Mouse (Mus musculus): ENCODE measurements around the gene 1700028P14Rik.
A peak's percentile ranks its signal among the peaks of the same experiment; 100 is the strongest.
"Not testable (repeated sequence)": the region's sequence is repeated elsewhere in the genome, so short reads cannot be mapped to it uniquely, and the experiment has no call there.

1700028P14Rik gene

DNA sequence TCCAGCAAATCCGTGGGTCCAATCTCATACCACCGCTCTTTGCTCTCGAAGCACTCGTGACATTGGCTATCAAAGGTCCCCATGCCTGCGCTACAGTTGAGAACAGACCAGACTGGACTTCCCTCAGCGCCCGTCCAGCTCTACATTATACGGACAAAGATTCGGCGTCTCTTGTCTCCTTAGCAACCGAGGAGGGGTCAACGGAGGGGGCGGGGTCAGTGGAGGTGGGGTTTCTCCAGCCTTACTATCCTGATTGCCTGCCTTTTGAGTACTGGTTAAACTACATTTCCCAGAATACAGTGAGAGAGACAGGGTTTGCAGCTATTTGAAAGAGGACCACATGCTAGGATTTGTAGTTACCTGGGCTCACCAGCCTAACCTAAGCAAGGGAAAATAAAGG is at the start of gene 1700028P14Rik:
Gene 1700028P14Rik, minus strand, starts transcription at position 169 of the 400 bp plus-strand sequence.
- no peak for DNase-seq (ENCODE audit: low spot score)

DNA sequence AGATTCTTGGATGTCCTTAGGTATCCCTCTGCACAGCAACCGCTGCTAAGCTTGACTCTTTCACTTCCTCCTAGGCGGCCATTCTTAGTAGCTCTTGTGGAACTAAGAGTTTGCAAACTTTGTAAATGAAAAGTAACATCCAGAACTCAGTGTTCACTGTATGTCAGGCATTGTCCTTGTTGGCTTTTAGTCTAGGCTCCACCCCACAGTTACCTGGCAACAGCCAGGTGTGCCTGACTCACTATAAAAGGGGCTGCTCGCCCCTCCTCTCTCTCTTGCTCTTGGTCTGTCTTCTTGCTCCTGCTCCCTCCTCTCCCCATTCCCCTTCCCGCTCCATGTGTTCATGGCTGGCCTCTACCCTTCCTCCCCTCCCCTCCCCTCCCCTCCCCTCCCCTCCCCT is 46.5 kb upstream of the 1700028P14Rik start:
- DNase-seq (ENCODE audit: low spot score): no peak

DNA sequence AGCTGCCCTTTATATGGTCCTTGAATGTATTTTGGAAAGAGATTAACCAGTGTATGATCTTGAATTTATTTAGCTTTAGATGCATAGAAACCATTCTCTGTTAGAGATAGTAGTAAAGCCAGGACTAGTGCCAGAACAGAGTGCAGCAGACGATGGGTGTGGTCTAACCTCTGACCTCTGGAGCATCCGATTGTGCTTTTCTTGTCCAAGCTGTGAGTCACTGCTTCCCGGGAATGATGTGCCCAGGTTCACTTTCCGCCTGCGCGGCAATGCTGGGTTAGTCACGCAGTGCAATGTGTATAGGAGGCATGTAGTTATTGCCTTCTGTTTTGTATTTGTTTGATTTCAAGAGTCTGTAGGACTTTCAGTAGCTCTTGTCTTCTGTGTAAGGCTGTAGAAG is 45.8 kb upstream of the 1700028P14Rik start:
- no peak for DNase-seq (ENCODE audit: low spot score)

DNA sequence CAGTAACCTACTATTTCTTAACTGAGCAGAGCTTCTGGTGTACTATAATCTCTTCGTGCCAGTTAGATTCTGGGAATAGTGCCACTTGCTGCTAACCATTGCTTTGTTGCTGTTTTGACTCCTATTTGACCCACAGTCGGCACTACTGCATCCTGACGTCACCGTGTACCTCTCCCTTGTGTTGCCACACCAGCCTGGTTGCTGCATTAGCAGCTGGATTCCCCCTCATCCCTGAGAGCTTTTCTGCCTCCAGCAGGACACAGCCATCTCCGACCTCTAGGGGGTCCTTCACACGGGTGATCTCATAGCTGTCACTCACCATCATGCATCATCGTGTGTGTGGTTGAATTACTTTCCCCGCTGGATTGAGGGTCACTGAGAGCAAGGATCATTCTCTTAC is 45.2 kb upstream of the 1700028P14Rik start:
- no peak for DNase-seq (ENCODE audit: low spot score)

DNA sequence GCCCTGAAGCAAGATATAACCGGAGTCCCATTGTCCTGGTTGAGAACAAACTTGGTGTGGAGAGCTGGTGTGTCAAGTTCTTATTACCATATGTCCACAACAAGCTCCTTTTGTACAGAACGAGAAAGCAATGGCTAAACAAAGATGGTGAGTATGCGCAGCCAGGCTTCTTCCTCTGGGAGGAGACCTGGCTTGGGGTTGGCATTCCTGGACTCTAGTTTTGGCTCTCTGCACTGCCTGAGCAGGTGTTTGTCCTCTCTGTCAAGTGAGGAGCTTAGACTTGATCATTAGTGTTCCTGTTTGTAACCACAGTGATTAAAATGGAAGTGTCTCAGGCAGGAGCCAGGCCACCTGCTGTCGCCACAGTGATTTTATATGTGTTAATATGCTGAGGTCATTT is 41.7 kb upstream of the 1700028P14Rik start:
- no peak for DNase-seq (ENCODE audit: low spot score)

DNA sequence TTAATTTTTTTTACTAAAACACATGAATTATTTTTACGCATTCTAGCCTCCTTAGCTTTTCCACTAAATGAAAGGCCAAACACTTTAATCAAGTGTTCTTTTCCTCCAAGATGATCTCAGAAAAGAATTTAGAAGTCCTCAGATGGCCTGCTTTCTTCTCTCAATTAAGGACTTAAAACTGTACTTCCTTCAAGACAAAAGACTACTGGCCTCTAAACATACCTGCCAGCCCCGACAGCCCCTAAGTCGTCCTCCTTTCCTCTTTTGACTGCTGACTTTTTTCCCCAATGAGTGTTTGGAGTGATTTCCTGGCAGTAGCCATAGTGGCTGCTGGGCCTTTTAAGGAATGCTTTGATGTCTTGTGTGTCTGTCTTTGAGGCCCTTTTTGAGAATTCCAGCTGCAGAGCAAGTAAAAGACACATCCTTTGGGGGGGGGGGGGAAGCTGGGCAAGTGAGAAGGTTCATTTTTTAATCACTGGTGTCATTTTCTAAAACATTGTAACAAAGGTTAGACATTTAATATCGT is 35.9 kb upstream of the 1700028P14Rik start:
- no peak for DNase-seq (ENCODE audit: low spot score)

DNA sequence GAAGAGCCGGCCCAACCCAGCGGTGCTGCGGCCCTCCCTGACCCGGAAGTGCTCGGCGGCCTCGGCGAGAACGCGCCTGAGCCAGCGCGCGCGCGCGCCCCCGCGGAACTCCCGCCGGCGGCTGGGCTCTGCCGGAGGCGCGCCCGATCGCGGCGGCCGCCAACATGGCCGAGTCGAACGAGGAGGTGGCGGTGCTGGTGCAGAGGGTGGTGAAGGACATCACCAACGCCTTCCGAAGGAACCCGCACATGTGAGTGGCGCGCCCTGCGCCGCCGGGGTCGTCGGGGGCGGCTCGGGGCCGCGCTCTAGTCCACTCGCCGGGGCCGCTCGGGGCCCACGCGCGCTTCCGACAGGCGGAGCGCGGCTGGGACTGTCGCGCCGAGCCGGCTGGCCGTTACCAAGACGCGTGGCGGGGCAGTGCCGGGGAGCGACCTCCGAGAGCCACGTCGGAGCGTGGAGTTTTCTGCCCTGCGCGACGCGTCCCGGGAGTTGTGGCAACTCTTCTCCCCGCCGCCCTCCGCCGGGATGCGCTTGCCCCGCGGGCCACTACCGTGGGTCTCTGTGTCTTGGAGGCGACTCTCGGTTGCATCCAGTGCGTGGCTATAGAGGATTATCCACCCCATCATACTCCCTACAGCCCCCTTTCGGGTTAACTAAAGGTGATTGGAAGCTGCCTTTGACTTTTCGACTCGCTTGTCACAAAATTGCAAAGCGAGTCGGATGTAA is 34.8 kb upstream of the 1700028P14Rik start, which contains the start of gene Ptar1:
Gene Ptar1, plus strand, starts transcription at position 134 of the 726 bp plus-strand sequence.
- DNase-seq (ENCODE audit: low spot score): peak; percentile 72

DNA sequence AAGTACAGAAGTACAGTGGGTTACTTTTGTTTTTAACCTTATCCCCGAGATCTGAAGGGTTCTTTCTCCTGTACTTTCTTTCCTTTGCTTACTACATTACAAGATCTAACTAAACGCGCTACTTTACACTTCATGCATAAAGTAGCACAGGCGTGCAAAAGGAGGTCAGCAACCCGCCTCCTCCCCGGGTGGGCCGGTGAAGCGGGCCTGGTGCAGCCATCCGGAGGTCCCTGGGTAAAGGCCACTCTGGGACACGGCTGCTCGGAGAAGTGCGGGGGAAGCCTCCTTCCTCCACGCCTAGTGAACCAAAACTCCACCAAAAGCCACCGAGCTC is 34.3 kb upstream of the 1700028P14Rik start:
- DNase-seq (ENCODE audit: low spot score): no peak

DNA sequence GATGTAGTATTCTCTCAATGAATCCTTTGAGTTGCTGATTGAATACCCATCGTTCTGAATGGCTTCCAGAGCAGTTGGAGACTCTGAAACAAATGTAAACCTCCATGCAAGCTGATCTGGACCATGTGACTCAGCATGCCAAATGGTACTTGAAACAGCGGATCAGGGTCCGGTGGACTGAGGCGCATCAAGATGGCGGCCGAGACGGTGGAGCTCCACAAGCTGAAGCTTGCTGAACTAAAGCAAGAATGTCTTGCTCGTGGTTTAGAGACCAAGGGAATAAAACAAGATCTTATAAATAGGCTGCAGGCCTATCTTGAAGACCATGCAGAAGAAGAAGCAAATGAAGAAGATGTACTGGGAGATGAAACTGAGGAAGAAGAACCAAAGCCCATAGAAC is 23.0 kb upstream of the 1700028P14Rik start:
- DNase-seq (ENCODE audit: low spot score): not testable (repeated sequence)

DNA sequence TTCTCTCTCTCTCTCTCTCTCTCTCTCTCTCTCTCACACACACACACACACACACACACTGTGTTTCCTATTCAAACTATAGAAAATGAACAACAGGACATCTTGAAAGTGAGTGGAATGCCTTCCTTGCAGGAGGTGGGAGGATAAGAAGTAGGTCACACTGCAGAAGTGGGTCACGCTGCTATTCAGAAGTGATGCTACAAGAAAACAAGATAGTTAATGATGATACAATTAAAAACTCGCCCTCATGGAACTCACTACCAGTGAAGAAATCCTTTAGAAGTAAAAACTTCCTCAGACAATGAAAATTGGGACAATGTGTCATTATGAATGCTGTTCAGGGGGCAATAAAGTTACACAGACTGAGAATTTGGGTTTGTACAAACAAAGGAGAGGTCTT is 20.4 kb upstream of the 1700028P14Rik start:
- no peak for DNase-seq (ENCODE audit: low spot score)

DNA sequence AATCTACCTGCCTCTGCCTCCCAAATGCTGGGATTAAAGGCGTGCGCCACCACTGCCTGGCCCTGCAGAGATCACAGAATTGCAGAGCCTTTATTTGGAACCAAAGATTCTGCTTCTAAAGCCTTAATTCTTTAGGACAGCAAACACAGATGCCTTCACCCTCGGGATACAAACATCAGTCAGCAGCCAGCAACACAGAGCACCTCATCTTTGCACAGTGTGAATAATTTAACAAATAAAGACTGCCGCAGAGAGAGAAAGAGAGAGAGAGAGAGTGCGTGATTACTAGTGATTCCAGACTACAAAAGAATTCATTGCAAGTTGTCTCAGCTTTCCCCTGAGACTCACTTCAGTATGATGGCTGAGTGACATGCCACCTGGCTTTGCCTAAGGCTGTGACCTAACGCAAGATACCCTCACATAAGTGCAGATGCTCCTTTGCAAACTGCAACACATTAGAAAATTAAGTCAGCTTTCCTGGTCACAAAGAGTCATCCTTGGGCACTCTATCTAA is 15.6 kb upstream of the 1700028P14Rik start:
- DNase-seq (ENCODE audit: low spot score): no peak

DNA sequence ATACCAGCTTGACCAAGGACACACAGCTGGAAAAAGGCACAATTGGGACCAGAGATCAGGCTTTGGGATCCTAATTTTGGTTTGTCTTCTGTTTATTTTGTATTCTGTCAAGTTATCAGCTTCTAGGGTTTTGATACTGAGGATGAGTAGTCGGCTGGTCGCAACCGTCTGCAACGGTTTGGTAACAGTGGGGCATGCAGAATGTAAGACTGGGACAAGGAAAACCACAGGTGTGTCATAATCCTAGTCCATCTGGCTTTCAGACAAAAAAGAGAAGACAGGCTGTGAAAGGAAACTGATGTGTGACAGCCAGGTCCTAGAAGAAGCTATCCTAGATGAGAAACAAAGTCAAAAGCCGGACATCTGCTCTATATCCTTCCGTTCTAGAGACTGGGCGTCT is 11.5 kb upstream of the 1700028P14Rik start:
- DNase-seq (ENCODE audit: low spot score): no peak

DNA sequence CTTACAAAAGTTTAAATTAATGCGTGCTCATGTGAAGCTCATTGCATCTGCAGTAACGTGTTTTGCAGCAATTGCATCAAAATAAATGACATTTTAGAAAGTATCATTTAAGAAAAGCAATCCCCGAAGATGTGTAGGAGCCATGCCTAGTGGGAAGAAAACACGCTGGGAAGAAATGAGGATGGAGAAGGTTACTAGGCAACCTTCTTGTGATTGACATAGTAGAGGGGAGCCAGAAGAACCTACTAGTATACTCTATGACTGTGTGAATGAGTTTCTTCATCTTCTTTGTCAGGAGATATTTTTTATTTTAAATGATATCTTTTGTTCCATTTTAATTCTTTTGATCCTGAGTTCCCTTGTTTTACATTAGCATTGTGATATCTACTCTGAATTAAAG is 5.7 kb upstream of the 1700028P14Rik start:
- DNase-seq (ENCODE audit: low spot score): no peak

DNA sequence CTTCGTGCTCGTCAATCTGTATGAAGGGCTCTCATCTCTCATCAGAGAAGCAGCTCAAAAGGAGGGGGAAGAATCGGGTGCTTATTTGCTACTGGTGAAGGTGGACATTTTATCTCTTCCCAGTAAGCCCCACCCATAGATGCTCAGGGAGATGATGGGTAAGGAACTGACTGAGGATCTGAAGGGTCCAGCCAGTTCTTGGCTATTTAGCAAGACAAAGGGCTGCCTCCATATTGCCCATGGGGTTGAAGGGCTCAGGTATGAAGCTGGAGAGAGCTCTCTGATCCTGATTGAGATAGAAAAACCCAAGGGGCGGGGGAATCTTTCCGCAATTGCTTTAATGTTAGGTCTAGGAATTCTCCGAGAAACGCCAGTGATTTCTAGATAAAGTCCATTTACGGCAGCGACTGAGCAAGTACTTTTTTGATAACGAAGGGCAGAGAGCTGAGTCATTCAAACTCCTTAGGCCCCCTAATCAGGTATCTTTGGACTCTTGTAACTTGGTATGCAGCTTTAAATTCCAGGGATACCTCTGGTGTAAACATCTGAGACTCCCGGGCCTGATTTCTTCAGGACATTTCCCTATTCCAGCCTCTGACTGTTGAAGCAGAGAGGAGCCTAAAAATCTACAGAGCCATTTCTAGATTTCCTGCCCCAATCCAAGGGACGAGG is 4.8 kb upstream of the 1700028P14Rik start:
- DNase-seq (ENCODE audit: low spot score): no peak

DNA sequence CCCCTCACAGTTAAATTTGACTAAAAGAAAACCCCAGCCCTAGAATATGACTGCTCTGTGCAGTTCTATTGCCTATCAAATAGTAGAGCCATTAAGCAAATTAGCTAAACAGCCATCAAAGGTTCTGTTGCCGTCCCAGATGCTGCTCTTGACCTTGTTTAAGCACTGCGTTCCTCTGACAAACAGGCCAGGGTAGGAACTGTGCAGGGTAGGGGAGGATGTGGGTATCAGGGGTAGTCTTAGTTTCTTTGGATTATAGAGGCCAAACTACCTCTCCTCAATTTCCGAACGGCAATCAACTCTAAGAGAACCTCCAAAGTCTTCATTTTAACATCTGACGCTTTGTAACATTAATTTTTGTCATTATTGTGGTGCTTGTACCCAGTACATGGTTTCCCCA is 542 bp upstream of the 1700028P14Rik start:
- no peak for DNase-seq (ENCODE audit: low spot score)

DNA sequence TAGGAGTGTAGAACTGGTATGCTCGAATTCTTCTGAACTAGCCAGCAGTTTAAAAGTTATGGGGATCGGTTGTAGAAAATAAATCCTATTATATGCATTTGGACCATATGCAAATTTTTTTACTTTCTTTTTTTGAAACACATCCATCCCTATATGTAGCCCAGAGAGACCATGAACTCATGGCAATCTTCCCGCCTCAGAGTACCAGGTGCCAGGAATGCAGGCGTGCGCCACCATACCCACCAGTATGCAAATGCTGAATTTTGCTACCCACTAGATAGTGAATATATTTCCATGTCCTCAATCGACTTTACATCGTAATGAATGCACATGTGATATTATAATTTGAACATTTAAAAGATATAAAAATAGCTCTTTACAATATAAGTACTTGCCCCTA is 5.3 kb downstream of the 1700028P14Rik start:
- DNase-seq (ENCODE audit: low spot score): no peak

DNA sequence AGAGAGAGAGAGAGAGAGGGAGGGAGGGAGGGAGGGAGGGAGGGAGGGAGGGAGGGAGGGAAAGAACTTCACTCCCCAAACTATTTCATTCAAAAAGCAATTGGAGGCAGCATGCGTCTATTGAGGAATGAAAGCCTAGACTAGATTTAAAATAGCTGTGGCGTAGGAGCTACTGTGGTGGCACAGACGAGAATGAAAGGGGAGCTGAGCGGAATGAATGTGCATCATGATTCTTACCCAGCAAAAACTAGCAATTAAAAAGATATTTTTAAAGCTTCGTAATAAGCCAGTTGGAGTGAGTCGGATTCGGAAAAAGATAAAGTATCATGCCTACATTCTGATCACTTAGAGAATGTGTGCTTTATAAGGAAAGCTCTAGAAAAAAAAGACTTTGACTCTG is 7.3 kb downstream of the 1700028P14Rik start:
- no peak for DNase-seq (ENCODE audit: low spot score)

DNA sequence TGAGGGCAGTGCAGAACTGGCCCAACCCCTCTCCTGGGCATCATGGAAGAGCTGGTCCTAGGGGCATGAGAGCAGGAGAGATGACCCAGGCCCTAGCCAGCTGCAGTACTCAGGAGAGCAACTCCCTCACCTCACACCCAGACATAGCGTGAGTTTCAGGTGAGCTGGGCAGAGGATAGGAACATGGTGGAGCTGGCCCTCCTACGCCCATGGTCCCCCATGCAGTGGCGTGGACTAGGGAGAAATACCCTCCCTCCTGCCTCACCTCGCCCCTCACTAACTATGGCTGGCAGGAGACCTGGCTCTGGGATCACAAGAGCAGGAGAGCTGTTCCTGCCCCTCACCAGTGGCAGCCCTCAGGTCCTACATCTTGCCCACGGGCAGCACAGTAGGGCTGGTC is 8.8 kb downstream of the 1700028P14Rik start:
- DNase-seq (ENCODE audit: low spot score): no peak

DNA sequence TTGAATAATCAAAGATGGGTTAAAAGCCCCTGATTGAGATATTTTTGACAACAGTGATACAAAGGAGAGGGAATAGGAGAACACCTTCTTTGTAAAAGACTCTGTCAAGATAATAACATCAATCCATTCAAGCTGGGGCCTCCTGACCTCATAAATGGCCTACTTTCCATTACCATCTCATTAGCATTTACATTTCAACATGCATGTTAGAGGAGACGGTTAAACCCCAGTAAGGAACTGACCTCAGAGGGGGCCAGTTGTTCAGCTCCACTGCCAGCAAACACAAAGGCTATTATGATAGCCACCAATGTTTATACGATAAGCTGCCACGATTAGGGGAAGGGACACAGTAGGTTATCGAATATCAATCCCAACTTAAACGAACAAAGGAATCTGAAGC is 15.8 kb downstream of the 1700028P14Rik start:
- DNase-seq (ENCODE audit: low spot score): no peak

DNA sequence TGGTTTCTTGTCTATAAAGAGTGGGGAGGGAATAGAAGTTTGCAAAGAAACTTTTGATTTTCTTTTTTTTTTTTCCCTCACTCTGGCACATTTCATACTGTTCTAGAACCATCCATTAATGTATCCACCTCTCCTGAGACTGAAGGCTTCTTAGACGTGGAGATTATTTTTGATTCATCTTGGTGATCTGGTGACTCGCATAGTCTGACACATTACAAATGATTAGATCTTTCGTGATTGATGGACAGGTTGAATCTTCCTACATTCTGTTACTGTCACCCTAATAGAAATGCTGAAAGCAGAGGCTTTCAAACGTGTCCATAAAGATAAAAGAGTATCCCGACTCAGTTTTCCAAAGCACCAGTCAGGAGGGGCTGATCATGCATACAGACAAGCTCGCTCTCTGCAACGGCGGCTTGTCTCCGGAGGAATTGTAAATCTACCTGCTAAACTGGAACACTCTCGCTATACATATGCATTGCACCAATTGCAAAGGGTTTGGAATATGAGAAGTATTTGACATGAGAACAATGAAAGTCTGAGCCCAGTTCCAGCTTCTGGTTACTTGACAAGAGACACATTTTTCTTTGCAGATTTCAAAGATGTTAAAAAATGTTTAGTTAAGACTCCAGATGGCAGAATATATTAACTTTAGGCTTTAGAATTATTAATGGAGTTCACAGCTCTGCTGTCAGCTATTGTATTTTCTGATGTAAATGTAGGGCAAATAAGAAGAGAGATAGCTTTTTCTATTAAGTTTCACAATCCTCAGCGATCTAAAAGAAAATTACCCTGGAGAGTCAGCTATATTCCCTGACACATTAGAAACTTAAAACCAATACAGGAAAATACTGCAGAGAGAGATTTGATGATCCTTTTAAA is 20.8 kb downstream of the 1700028P14Rik start:
- DNase-seq (ENCODE audit: low spot score): no peak

DNA sequence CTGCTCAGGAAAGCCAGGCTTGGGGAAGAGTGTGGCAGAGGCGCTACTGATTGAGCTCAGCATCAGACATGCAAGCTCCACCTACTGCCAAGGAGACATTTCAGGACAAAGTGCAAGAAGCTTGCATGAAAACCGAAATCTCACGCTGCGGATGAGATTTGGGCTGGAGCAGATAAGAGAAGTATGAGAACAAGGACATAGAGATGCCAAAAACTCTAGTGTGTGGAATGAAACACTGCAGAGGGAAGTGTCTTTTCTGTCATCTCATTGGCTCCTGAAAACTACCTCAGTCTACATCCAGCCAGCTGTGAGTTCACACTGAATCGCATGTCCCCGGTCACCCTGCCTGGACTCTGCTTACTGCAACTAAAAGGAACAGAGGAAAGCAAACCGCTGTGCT is 38.3 kb downstream of the 1700028P14Rik start:
- no peak for DNase-seq (ENCODE audit: low spot score)

DNA sequence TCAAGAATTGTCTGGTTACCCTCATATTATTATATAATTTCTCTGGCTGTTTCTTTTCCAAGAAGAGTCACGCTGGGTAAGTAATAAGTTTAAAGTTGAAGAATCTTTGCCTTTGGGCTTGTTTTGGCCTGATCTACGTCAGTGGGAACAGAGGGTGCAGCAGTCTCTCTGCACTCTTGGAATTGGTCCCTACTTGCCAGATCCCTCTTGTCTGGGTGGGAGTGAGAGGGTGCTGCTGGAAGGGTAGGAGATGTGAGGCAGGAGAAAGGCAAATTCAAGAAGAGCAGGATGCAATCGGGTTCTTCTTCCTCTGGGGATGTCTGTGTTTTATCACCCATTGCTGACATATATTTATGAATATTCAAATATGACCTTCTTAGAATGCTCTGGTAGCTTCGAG is 42.9 kb downstream of the 1700028P14Rik start:
- DNase-seq (ENCODE audit: low spot score): no peak

Measured in urinary bladder, postnatal 10 days (tissue).